Mouse (Mus musculus) left cerebral cortex, adult 2 months (tissue): ENCODE measurements at regions not wholly inside any gene's neighbourhood (a gene's known extent, or its start where the extent isn't known, plus 50 kb on each side); places are given as distances from the start of the nearest gene placed in this dataset.

Experiments
- DNase-seq, 2 experiments: peaks; one replicate each; pipeline ENCODE4 v3.0.0; 2021 to 2022; ENCODE audit warnings: low spot score in 2 of 2, mixed read lengths in 1 of 2; ENCODE audit errors: extremely low spot score in 1 of 2
- H3K27ac ChIP-seq: fragments of 200-600 bp; 2 replicates; pipeline ENCODE4 v1.8.1; 2022
- H3K4me3 ChIP-seq: fragments of 200-600 bp; 2 replicates; pipeline ENCODE4 v1.8.1; 2022
- CTCF ChIP-seq: fragments of 200-600 bp; IDR thresholded peaks from 2 replicates; pipeline ENCODE4 v1.8.1; 2022; ENCODE audit warnings: antibody characterized with exemption, mild to moderate bottlenecking, moderate library complexity
- intact Hi-C: fragments of 180-260 bp; cut with DNase I; formaldehyde crosslinking; loops from one replicate; pipeline ENCODE4 v1.15.1; 2025

- intact Hi-C loops = no loop called here
- no peak for DNase-seq
- no peak overlapping the region for H3K27ac ChIP-seq
- H3K4me3 ChIP-seq = no peak overlapping the region
- no peak for TF ChIP-seq CTCF
Observed at GRCm38 (mm10) chr13:116512398-116512797, 202.9 kb upstream of the Isl1 start.

- no peak for TF ChIP-seq CTCF
- Histone ChIP-seq H3K4me3 (no peak overlapping the region), H3K27ac (no peak overlapping the region)
- intact Hi-C loops = no loop called here
- DNase-seq = no peak
Observed at GRCm38 (mm10) chr13:116508213-116508811, 198.8 kb upstream of the Isl1 start.

- no peak for TF ChIP-seq CTCF
- intact Hi-C loops = no loop called here
- DNase-seq = no peak
- Histone ChIP-seq H3K4me3 (no peak overlapping the region), H3K27ac (no peak overlapping the region)
Observed at GRCm38 (mm10) chr13:116497659-116498414, 188.3 kb upstream of the Isl1 start.

- Histone ChIP-seq H3K4me3 (no peak overlapping the region), H3K27ac (no peak overlapping the region)
- intact Hi-C loops = no loop called here
- no peak for TF ChIP-seq CTCF
- DNase-seq = no peak
Observed at GRCm38 (mm10) chr13:116495641-116496040, 186.2 kb upstream of the Isl1 start.

GRCm38 (mm10) chr13:116489420-116489819, 179.9 kb upstream of the Isl1 start:
- Histone ChIP-seq H3K4me3 (no peak overlapping the region), H3K27ac (no peak overlapping the region)
- intact Hi-C loops = no loop called here
- no peak for TF ChIP-seq CTCF
- no peak for DNase-seq

- TF ChIP-seq CTCF = no peak
- intact Hi-C loops = no loop called here
- H3K4me3 ChIP-seq = no peak overlapping the region
- DNase-seq = no peak
- no peak overlapping the region for H3K27ac ChIP-seq
Observed at GRCm38 (mm10) chr13:116474611-116475010, 165.1 kb upstream of the Isl1 start.

GRCm38 (mm10) chr13:116461757-116462156, 152.3 kb upstream of the Isl1 start:
- intact Hi-C loops = no loop called here
- no peak overlapping the region for H3K4me3 ChIP-seq
- H3K27ac ChIP-seq = no peak overlapping the region
- no peak for DNase-seq
- TF ChIP-seq CTCF = no peak

- H3K4me3 ChIP-seq = no peak overlapping the region
- no peak for TF ChIP-seq CTCF
- no peak for DNase-seq
Observed at GRCm38 (mm10) chr13:116443165-116443955, 133.9 kb upstream of the Isl1 start.

GRCm38 (mm10) chr13:116417768-116418167, 108.3 kb upstream of the Isl1 start:
- no peak for DNase-seq
- no peak for TF ChIP-seq CTCF
- no peak overlapping the region for H3K4me3 ChIP-seq
- intact Hi-C loops = no loop called here
- no peak overlapping the region for H3K27ac ChIP-seq

More at GRCm38 (mm10) chr13:116443165-116443955, 133.9 kb upstream of the Isl1 start:
- intact Hi-C loops = no loop called here
- H3K27ac ChIP-seq = no peak overlapping the region

GRCm38 (mm10) chr13:116414473-116414872, 105.0 kb upstream of the Isl1 start:
- intact Hi-C loops = no loop called here
- DNase-seq = no peak
- Histone ChIP-seq H3K4me3 (no peak overlapping the region), H3K27ac (no peak overlapping the region)
- TF ChIP-seq CTCF = no peak

- intact Hi-C loops = no loop called here
- Histone ChIP-seq H3K4me3 (no peak overlapping the region), H3K27ac (no peak overlapping the region)
- TF ChIP-seq CTCF = no peak
- DNase-seq = no peak
Observed at GRCm38 (mm10) chr13:116410682-116411081, 101.2 kb upstream of the Isl1 start.
